Mouse (Mus musculus) myocyte (in vitro differentiated cells): ENCODE results near the gene Crip1. TPM values are rescaled to one million over a fixed set of nuclear protein-coding genes. Genes with fewer than 3 reads are reported as not detected.
A peak's percentile ranks its signal among the peaks of the same experiment; 100 is the strongest.

Experiments used
- H3K27me3 ChIP-seq: one replicate; pipeline ENCODE4 v1.6.1; 2011; ENCODE audit not compliant: control insufficient read depth, insufficient read depth, insufficient read length
- H3K36me3 ChIP-seq: one replicate; pipeline ENCODE4 v1.6.1; 2011; ENCODE audit not compliant: control insufficient read depth, insufficient read depth
- H3K4me2 ChIP-seq: one replicate; pipeline ENCODE4 v1.6.1; 2011; ENCODE audit warnings: low read depth, control low read depth
- H3K4me3 ChIP-seq: one replicate; pipeline ENCODE4 v1.5.1; 2011; ENCODE audit warnings: mild to moderate bottlenecking, control low read depth, moderate library complexity
- H3K79me2 ChIP-seq: one replicate; pipeline ENCODE4 v1.6.1; 2011; ENCODE audit not compliant: control insufficient read depth, insufficient read depth
- H3ac ChIP-seq: one replicate; pipeline ENCODE4 v1.6.1; 2011; ENCODE audit not compliant: control insufficient read depth, insufficient read length
- CEBPB ChIP-seq: IDR thresholded peaks from 2 replicates; pipeline ENCODE4 v1.6.1; 2011; ENCODE audit warnings: mild to moderate bottlenecking, moderate library complexity; ENCODE audit not compliant: poor library complexity, insufficient read depth, severe bottlenecking
- E2F4 ChIP-seq: IDR thresholded peaks from one replicate; pipeline ENCODE4 v1.6.1; 2011; ENCODE audit warnings: mild to moderate bottlenecking, control low read depth, moderate library complexity; ENCODE audit not compliant: insufficient read depth
- MAX ChIP-seq: IDR thresholded peaks from one replicate; pipeline ENCODE4 v1.6.1; 2011; ENCODE audit warnings: low read depth, mild to moderate bottlenecking, control low read depth
- MYOD1 ChIP-seq, 3 experiments: IDR thresholded peaks; one replicate each; pipeline ENCODE4 v1.6.1; 2011; ENCODE audit warnings: control low read depth in 2 of 3, low read depth in 2 of 3, mild to moderate bottlenecking in 2 of 3, moderate library complexity in 1 of 3; ENCODE audit not compliant: insufficient read length in 2 of 3, control insufficient read depth in 1 of 3
- MYOG ChIP-seq, 3 experiments: IDR thresholded peaks; one replicate each; pipeline ENCODE4 v1.6.1; 2011; ENCODE audit warnings: control low read depth in 2 of 3, low read depth in 2 of 3, mild to moderate bottlenecking in 2 of 3; ENCODE audit not compliant: insufficient read length in 2 of 3, control insufficient read depth in 1 of 3, insufficient read depth in 1 of 3
- POLR2A ChIP-seq: IDR thresholded peaks from one replicate; pipeline ENCODE4 v1.6.1; 2011; ENCODE audit warnings: low read depth, mild to moderate bottlenecking, control low read depth, moderate library complexity; ENCODE audit not compliant: insufficient read length
- POLR2AphosphoS2 ChIP-seq: IDR thresholded peaks from one replicate; pipeline ENCODE4 v1.6.1; 2011; ENCODE audit warnings: low read depth, control low read depth; ENCODE audit not compliant: insufficient read length
- REST ChIP-seq: IDR thresholded peaks from one replicate; pipeline ENCODE4 v1.6.1; 2011; ENCODE audit warnings: mild to moderate bottlenecking, control low read depth, moderate library complexity; ENCODE audit not compliant: insufficient read depth, insufficient read length
- SRF ChIP-seq: IDR thresholded peaks from one replicate; pipeline ENCODE4 v1.6.1; 2011; ENCODE audit warnings: low read depth; ENCODE audit not compliant: control insufficient read depth, insufficient read length
- TCF12 ChIP-seq: IDR thresholded peaks from one replicate; pipeline ENCODE4 v1.6.1; 2011; ENCODE audit warnings: mild to moderate bottlenecking, control low read depth; ENCODE audit not compliant: poor library complexity, insufficient read depth, severe bottlenecking
- TCF3 ChIP-seq: IDR thresholded peaks from one replicate; pipeline ENCODE4 v1.6.1; 2011; ENCODE audit warnings: low read depth, control low read depth; ENCODE audit not compliant: insufficient read length
- USF1 ChIP-seq: IDR thresholded peaks from one replicate; pipeline ENCODE4 v1.6.1; 2011; ENCODE audit warnings: low read depth, mild to moderate bottlenecking, control low read depth, moderate library complexity
- polyA plus RNA-seq: library from polyadenylated mRNA; unstranded; fragments of >200 nt; fragmentation: generic; extraction: Trizol; gene quantifications from one replicate; pipeline ENCODE4 v1.2.1, GENCODE M21; 2012; ENCODE audit warnings: missing spikeins

Crip1 gene
- polyA plus RNA-seq, 1 experiment, result 1,677 TPM

DNA sequence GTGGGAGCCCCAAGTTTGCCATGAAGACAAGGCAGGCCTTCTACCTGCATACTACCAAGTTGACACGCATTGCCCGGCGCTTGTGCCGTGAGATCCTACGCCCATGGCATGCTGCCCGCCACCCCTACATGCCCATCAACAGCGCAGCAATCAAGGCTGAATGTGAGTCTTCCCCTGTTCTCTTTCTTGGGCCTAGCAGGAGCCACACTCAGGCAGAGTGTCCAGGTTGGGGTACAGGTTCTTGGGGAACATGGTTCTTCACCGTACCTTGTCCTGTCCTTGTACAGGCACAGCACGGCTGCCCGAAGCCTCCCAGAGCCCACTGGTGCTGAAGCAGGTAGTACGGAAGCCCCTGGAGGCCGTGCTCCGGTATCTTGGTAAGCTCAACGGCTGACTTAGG is 14.5 kb upstream of the Crip1 start:
- H3K4me3 ChIP-seq, result no peak overlapping the region
- TF ChIP-seq POLR2A, result peak; percentile 7
- TF ChIP-seq POLR2AphosphoS2, result peak; percentile 21
- TF ChIP-seq REST, result no peak
- H3K4me2 ChIP-seq, result no peak overlapping the region
- H3K27me3 ChIP-seq, result no peaks in the 10 kb centered on the region
- H3K79me2 ChIP-seq, result no peaks in the 10 kb centered on the region
- H3ac ChIP-seq, result no peak overlapping the region
- peaks cover 19% of the 10 kb centered on the region for H3K36me3 ChIP-seq

DNA sequence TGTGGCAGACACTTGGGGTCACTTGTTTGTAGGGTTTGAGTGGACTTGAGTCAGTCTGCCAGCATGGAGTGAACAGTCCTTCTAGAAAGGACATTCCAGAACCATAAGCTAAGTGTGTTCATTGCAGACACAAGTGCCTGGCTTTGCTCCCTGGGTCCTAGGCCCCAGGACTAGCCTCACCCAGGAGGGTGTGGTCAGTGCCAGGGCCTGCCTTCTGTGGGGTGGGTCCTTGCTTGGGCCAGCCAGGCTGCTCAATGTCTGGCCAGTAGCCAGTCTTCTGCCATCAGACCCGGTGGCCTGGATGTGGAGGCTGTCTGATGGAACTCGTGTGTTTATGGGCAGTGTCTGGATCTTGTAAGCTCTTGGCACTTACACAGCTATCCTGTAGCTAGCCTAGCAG is 13.5 kb upstream of the Crip1 start:
- no peaks in the 10 kb centered on the region for H3K27me3 ChIP-seq
- H3K4me3 ChIP-seq, result no peak overlapping the region
- H3ac ChIP-seq, result no peak overlapping the region
- H3K79me2 ChIP-seq, result no peaks in the 10 kb centered on the region
- no peak overlapping the region for H3K4me2 ChIP-seq
- H3K36me3 ChIP-seq, result peaks cover 19% of the 10 kb centered on the region
- TF ChIP-seq MYOG (IDR thresholded peaks at IDR 0.05; ENCODE audit: control insufficient read depth in 1 of 3, insufficient read depth in 1 of 3, insufficient read length in 2 of 3, low read depth in 2 of 3), result peak in 1 of 3 experiments; percentile 5
- no peak for TF ChIP-seq SRF
- no peak for TF ChIP-seq POLR2AphosphoS2
- no peak for TF ChIP-seq MAX

DNA sequence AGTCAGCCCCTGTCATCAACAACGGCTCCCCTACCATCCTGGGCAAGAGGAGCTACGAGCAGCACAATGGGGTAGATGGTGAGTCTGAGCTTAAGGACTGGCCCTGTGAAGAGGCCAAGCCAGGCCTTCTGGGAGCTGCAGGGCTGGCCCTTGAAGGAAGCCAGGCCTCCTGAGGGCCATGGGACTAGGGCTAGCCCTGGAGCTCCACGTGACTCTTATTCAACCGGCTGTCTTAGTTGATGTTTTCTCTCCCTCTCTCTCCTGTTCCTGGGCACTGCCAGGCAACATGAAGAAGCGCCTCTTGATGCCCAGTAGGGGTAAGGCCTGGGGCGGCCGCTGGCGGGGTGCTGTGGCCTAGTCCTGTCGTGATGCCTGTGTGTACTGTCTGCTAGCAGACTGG is 12.9 kb upstream of the Crip1 start:
- Histone ChIP-seq H3K79me2 (no peaks in the 10 kb centered on the region), H3K36me3 (peaks cover 14% of the 10 kb centered on the region), H3ac (no peak overlapping the region), H3K4me2 (no peak overlapping the region), H3K4me3 (no peak overlapping the region), H3K27me3 (no peaks in the 10 kb centered on the region)
- TF ChIP-seq TCF3, result no peak
- TF ChIP-seq POLR2A, result no peak
- no peak for TF ChIP-seq MYOD1 (IDR thresholded peaks at IDR 0.05; ENCODE audit: control insufficient read depth in 1 of 3, insufficient read length in 2 of 3, low read depth in 2 of 3)
- TF ChIP-seq SRF, result no peak
- TF ChIP-seq E2F4, result no peak
- no peak for TF ChIP-seq MYOG (IDR thresholded peaks at IDR 0.05; ENCODE audit: control insufficient read depth in 1 of 3, insufficient read depth in 1 of 3, insufficient read length in 2 of 3, low read depth in 2 of 3)
- no peak for TF ChIP-seq CEBPB
- TF ChIP-seq POLR2AphosphoS2, result no peak
- no peak for TF ChIP-seq TCF12
- no peak for TF ChIP-seq MAX
- TF ChIP-seq REST, result no peak
- TF ChIP-seq USF1, result no peak

DNA sequence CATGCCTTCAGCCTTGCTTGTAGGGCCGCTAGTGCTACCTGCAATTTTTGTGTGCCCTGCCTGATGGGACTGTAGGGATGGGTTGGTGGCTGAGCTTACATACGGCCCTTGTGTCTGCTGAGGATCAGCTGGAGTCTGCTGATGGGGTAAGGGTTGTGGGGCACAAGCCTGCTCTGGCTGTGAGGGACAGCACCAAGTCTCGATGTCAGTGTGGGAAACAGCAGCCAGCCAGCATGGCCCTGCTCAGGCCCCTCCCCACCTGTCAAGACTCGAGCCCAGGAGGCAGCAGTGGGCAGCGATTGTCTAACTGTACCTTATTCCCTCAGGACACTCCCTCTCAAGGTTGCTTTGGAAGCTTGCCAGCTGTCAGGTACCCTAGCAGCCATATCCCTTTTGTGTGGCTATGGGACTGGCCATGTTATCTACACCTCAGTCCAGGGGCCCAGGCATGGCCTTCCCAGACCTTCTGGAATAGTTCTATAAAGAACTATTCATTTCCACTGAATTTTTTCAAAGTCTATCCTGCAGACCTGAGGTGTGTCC is 12.2 kb upstream of the Crip1 start:
- no peaks in the 10 kb centered on the region for H3K79me2 ChIP-seq
- H3K4me3 ChIP-seq, result no peak overlapping the region
- no peak overlapping the region for H3K4me2 ChIP-seq
- no peak overlapping the region for H3ac ChIP-seq
- H3K27me3 ChIP-seq, result no peaks in the 10 kb centered on the region
- TF ChIP-seq SRF, result no peak
- no peak for TF ChIP-seq TCF12
- TF ChIP-seq POLR2A, result no peak
- no peak for TF ChIP-seq POLR2AphosphoS2
- no peak for TF ChIP-seq E2F4
- TF ChIP-seq USF1, result no peak
- TF ChIP-seq CEBPB, result no peak
- no peak for TF ChIP-seq TCF3
- no peak for TF ChIP-seq MAX
- TF ChIP-seq REST, result no peak
- no peak for TF ChIP-seq MYOG (IDR thresholded peaks at IDR 0.05; ENCODE audit: control insufficient read depth in 1 of 3, insufficient read depth in 1 of 3, insufficient read length in 2 of 3, low read depth in 2 of 3)
- no peak for TF ChIP-seq MYOD1 (IDR thresholded peaks at IDR 0.05; ENCODE audit: control insufficient read depth in 1 of 3, insufficient read length in 2 of 3, low read depth in 2 of 3)
- peaks cover 12% of the 10 kb centered on the region for H3K36me3 ChIP-seq

DNA sequence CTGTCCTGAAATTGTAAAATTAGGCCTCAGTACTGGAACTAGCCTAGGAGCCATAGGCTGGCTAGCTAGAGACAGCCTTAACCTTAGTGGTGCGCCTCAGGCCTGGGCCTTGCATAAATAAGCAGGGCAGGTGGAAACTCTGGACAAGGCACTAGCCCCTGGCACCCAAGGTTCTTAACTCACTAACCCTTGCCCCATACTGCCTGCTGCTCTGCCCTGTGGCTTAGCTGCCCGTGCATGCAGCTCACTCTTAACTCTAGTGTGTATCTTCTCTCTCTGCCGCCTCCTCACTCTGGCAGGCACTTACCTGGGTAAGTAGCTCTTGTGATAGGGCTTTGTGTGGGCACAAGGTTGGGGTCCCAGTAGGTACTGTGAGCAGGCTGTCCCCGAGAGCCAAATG is 11.6 kb upstream of the Crip1 start:
- TF ChIP-seq MAX (no peak), TCF3 (no peak)
- Histone ChIP-seq H3ac (no peak overlapping the region), H3K4me3 (no peak overlapping the region), H3K36me3 (peaks cover 12% of the 10 kb centered on the region), H3K27me3 (no peaks in the 10 kb centered on the region), H3K4me2 (no peak overlapping the region), H3K79me2 (no peaks in the 10 kb centered on the region)
